Mouse (Mus musculus) stomach, postnatal 0 days (tissue): ENCODE data around the gene Pola2.

Experiments used
- CTCF ChIP-seq: IDR thresholded peaks from 2 replicates; pipeline ENCODE4 v1.5.1; 2016; ENCODE audit warnings: antibody characterized with exemption, low read depth, mild to moderate bottlenecking, moderate library complexity
- EP300 ChIP-seq: optimal IDR thresholded peaks from 2 replicates; pipeline ENCODE3; 2016; ENCODE audit warnings: antibody characterized with exemption

DNA sequence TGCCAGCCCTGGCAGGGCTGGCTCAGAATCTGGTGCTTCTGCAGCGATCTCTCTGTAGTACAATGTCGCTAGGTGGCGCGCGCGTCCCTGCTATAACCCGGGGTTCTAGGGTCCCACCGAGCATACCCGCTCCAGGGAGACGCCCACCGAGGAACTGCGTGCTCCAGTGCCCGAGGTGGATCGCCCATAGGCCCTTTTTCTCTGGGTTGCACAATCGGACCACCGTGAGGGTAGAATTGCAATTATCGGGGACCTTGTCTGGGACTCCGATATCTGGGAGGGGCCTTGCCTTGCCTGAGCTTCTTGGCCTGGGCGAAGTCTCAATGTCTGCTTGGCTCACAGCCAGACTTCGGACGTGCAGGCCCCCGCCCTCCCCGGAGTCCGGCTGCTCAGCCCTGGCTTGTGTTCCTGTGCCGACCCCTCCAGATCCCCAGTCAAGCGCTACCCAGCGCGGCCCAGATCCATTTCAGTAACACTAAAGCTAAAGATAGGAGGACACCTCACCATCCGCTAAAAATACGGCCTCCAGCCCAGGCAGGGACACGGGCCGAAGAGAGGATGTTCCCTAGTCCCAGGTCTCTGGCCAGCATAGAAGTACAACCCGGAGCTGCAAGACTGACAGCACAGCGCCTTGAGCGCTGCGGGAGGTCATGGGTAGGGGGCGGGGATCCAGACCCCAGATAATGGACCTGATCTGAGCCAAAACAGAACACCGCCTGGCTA is 39.9 kb downstream of the Pola2 start:
- TF ChIP-seq CTCF, result peak; percentile 89
- no peak for TF ChIP-seq EP300
